9 mouse cellular contexts compared by ENCODE assay signal in genomic region chr19:36927800-36928361, GRCm38 (mm10). TPM values are rescaled to one million over a fixed set of nuclear protein-coding genes. Genes with fewer than 3 reads are reported as not detected.
DNase-seq lines count a peak whose midpoint lies in the region; ATAC-seq and TF ChIP-seq lines count a peak whose summit lies in the region.
"Had no signal": no experiment of that assay in that cellular context is flagged by ENCODE, and none has a peak within 500 bp of the region (broad histone marks: within the 10 kb centered on the region; RNA-seq: fewer than 3 reads in every experiment).

No protein-coding gene starts in this region.

- TF ChIP-seq CTCF in stomach, postnatal 0 days (IDR thresholded peaks at IDR 0.05; ENCODE audit: low read depth): no peak

- no peak for DNase-seq in heart, adult 9 months (ENCODE audit: low spot score in 2 of 2)
- no peak for DNase-seq in stomach, postnatal 0 days (ENCODE audit: low spot score)
- DNase-seq in ovary, postnatal 36 days (ENCODE audit: low spot score): no peak
- DNase-seq in urinary bladder, adult 18-20 months (ENCODE audit: low spot score in 2 of 2): no peak
- DNase-seq: kidney, adult 18-20 months had no signal

- WGBS in heart, embryonic 14.5 days: 83% methylated on average over 6 of the region's 6 CpGs
- 76% methylated on average over 6 of the region's 6 CpGs for WGBS in stomach, embryonic 14.5 days
- 70% methylated on average over 6 of the region's 6 CpGs for WGBS in stomach, postnatal 0 days
- WGBS in limb, embryonic 15.5 days: 59% methylated on average over 6 of the region's 6 CpGs
- WGBS in stomach, embryonic 16.5 days: 73% methylated on average over 6 of the region's 6 CpGs

- H3K4me3 ChIP-seq in heart, embryonic 14.5 days (ENCODE audit: control insufficient read depth in 1 of 2, insufficient read depth in 1 of 2, low read depth in 1 of 2, low read length in 2 of 2): no peak overlapping the region
- no peak overlapping the region; the same call in 1 of the 2 replicates for H3K4me3 ChIP-seq in stomach, embryonic 14.5 days (ENCODE audit: low read depth, low read length)
- H3K4me3 ChIP-seq in stomach, postnatal 0 days (ENCODE audit: low read depth, low read length): no peak overlapping the region
- peak overlapping the region; percentile 96 for H3K4me3 ChIP-seq in limb, embryonic 15.5 days
- peak overlapping the region; percentile 10; the same call in 1 of the 2 replicates for H3K4me3 ChIP-seq in stomach, embryonic 16.5 days (replicated peaks; ENCODE audit: low read length)

- TF ChIP-seq EP300 in stomach, postnatal 0 days (optimal IDR thresholded peaks at IDR 0.05): no peak

- H3K9ac ChIP-seq in heart, embryonic 14.5 days (ENCODE audit: low read length): no peak overlapping the region
- no peak overlapping the region for H3K9ac ChIP-seq in stomach, embryonic 14.5 days (replicated peaks; ENCODE audit: low read depth, low read length)
- H3K9ac ChIP-seq in stomach, postnatal 0 days (ENCODE audit: low read length): no peak overlapping the region
- no peak overlapping the region for H3K9ac ChIP-seq in limb, embryonic 15.5 days
- no peak overlapping the region for H3K9ac ChIP-seq in stomach, embryonic 16.5 days (ENCODE audit: low read length)

- H3K27me3 ChIP-seq in heart, embryonic 14.5 days (ENCODE audit: control insufficient read depth, insufficient read depth, low read length): no peaks in the 10 kb centered on the region
- no peaks in the 10 kb centered on the region for H3K27me3 ChIP-seq in stomach, embryonic 14.5 days (ENCODE audit: control insufficient read depth, insufficient read depth, low read length)
- H3K27me3 ChIP-seq in stomach, postnatal 0 days (ENCODE audit: control insufficient read depth, insufficient read depth, low read length): no peaks in the 10 kb centered on the region
- no peaks in the 10 kb centered on the region for H3K27me3 ChIP-seq in limb, embryonic 15.5 days
- no peaks in the 10 kb centered on the region for H3K27me3 ChIP-seq in stomach, embryonic 16.5 days (ENCODE audit: control insufficient read depth, insufficient read depth, low read length)

- H3K27ac ChIP-seq in heart, embryonic 14.5 days (replicated peaks in 1 of 2; ENCODE audit: control insufficient read depth in 1 of 2, insufficient read depth in 1 of 2, low read depth in 2 of 2, low read length in 2 of 2): no peak overlapping the region
- H3K27ac ChIP-seq in stomach, embryonic 14.5 days (ENCODE audit: low read length): no peak overlapping the region
- no peak overlapping the region for H3K27ac ChIP-seq in stomach, postnatal 0 days (replicated peaks)
- H3K27ac ChIP-seq in limb, embryonic 15.5 days: no peak overlapping the region
- no peak overlapping the region for H3K27ac ChIP-seq in stomach, embryonic 16.5 days (ENCODE audit: low read length)

- no peak for ATAC-seq in heart, embryonic 14.5 days (ENCODE audit: insufficient number of reproducible peaks, insufficient read depth, low FRiP score, low read depth)
- no peak for ATAC-seq in stomach, embryonic 14.5 days (ENCODE audit: insufficient number of reproducible peaks, insufficient read depth, low FRiP score, low read depth)
- ATAC-seq in stomach, postnatal 0 days (ENCODE audit: low FRiP score, low TSS enrichment): no peak
- ATAC-seq in limb, embryonic 15.5 days (ENCODE audit: insufficient number of reproducible peaks, low FRiP score, low TSS enrichment, low read depth): no peak
- ATAC-seq in stomach, embryonic 16.5 days (ENCODE audit: insufficient read depth, low FRiP score): no peak

- peaks cover 0 to 16% of the 10 kb centered on the region in 2 experiments; a peak in 2 of 4 replicates for H3K4me1 ChIP-seq in heart, embryonic 14.5 days (ENCODE audit: control insufficient read depth in 2 of 2, insufficient read depth in 2 of 2, low read length in 2 of 2)
- H3K4me1 ChIP-seq in stomach, embryonic 14.5 days (ENCODE audit: control insufficient read depth, insufficient read depth, low read length): peaks cover 7% of the 10 kb centered on the region; the same call in 1 of the 2 replicates
- no peaks in the 10 kb centered on the region; the same call in 1 of the 2 replicates for H3K4me1 ChIP-seq in stomach, postnatal 0 days (replicated peaks; ENCODE audit: control insufficient read depth, insufficient read depth)
- H3K4me1 ChIP-seq in limb, embryonic 15.5 days: peaks cover 10% of the 10 kb centered on the region
- H3K4me1 ChIP-seq in stomach, embryonic 16.5 days (ENCODE audit: control insufficient read depth, insufficient read depth, low read length): peaks cover 8% of the 10 kb centered on the region

- H3K36me3 ChIP-seq in heart, embryonic 14.5 days (ENCODE audit: control insufficient read depth, insufficient read depth, low read length): no peaks in the 10 kb centered on the region
- H3K36me3 ChIP-seq in stomach, embryonic 14.5 days (ENCODE audit: control insufficient read depth, insufficient read depth, low read length): no peaks in the 10 kb centered on the region
- no peaks in the 10 kb centered on the region for H3K36me3 ChIP-seq in stomach, postnatal 0 days (ENCODE audit: control insufficient read depth, insufficient read depth, low read length)
- no peaks in the 10 kb centered on the region for H3K36me3 ChIP-seq in limb, embryonic 15.5 days
- no peaks in the 10 kb centered on the region for H3K36me3 ChIP-seq in stomach, embryonic 16.5 days (ENCODE audit: control insufficient read depth, insufficient read depth, low read length)

- no peaks in the 10 kb centered on the region for H3K9me3 ChIP-seq in heart, embryonic 14.5 days (ENCODE audit: control insufficient read depth, low read length)
- H3K9me3 ChIP-seq in stomach, embryonic 14.5 days (ENCODE audit: control insufficient read depth, low read depth, low read length): no peaks in the 10 kb centered on the region
- no peaks in the 10 kb centered on the region for H3K9me3 ChIP-seq in stomach, postnatal 0 days (ENCODE audit: control insufficient read depth, low read length)
- H3K9me3 ChIP-seq in limb, embryonic 15.5 days: no peaks in the 10 kb centered on the region
- no peaks in the 10 kb centered on the region for H3K9me3 ChIP-seq in stomach, embryonic 16.5 days (replicated peaks; ENCODE audit: control insufficient read depth, low read length)

- H3K4me2 ChIP-seq in heart, embryonic 14.5 days (ENCODE audit: low read length): peak overlapping the region; percentile 79
- peak overlapping the region; percentile 61; the same call in 1 of the 2 replicates for H3K4me2 ChIP-seq in stomach, embryonic 14.5 days (replicated peaks; ENCODE audit: low read depth, low read length)
- H3K4me2 ChIP-seq in stomach, postnatal 0 days (replicated peaks; ENCODE audit: low read depth): no peak overlapping the region
- peak overlapping the region; percentile 84; the same call in 1 of the 2 replicates for H3K4me2 ChIP-seq in limb, embryonic 15.5 days
- peak overlapping the region; percentile 80 for H3K4me2 ChIP-seq in stomach, embryonic 16.5 days (ENCODE audit: low read depth, low read length)

RNA-seq across cellular contexts. Expression of gene Btaf1, which starts 2.0 kb away (rescaled TPM):
- polyA plus RNA-seq in heart, embryonic 14.5 days (2014; fragmentation: Nextera tagmentation; extraction: Ambion mirVana): 11.0 and 11.3 TPM in 2 replicates
- 15.8 and 16.8 TPM in 2 replicates for polyA plus RNA-seq in stomach, embryonic 14.5 days (2014; fragmentation: Nextera tagmentation; extraction: Ambion mirVana)
- polyA plus RNA-seq in stomach, postnatal 0 days (2015; fragmentation: Nextera tagmentation; extraction: Ambion mirVana): 2.8 and 3.1 TPM in 2 replicates
- 7.4 and 10.1 TPM in 2 replicates for polyA plus RNA-seq in limb, embryonic 15.5 days (2015; fragmentation: Nextera tagmentation; extraction: Ambion mirVana)
- 8.7 and 9.3 TPM in 2 replicates for polyA plus RNA-seq in stomach, embryonic 16.5 days (2015; fragmentation: Nextera tagmentation; extraction: Ambion mirVana)

RNA-seq across cellular contexts. Expression of gene Fgfbp3, which starts 8.5 kb away (rescaled TPM):
- polyA plus RNA-seq in heart, embryonic 14.5 days (2014; fragmentation: Nextera tagmentation; extraction: Ambion mirVana): 3.0 and 3.8 TPM in 2 replicates
- polyA plus RNA-seq in stomach, embryonic 14.5 days (2014; fragmentation: Nextera tagmentation; extraction: Ambion mirVana): 3.5 and 5.1 TPM in 2 replicates
- 4.4 and 5.1 TPM in 2 replicates for polyA plus RNA-seq in stomach, postnatal 0 days (2015; fragmentation: Nextera tagmentation; extraction: Ambion mirVana)
- 4.9 and 6.3 TPM in 2 replicates for polyA plus RNA-seq in limb, embryonic 15.5 days (2015; fragmentation: Nextera tagmentation; extraction: Ambion mirVana)
- polyA plus RNA-seq in stomach, embryonic 16.5 days (2015; fragmentation: Nextera tagmentation; extraction: Ambion mirVana): 3.1 TPM in 2 replicates

Comparison
In these comparisons a context has a peak if more than half of its experiments do, and no peak if none do; other contexts are left out.
1. H3K4me3 ChIP-seq: peak in limb, embryonic 15.5 days (single experiment) and stomach, embryonic 16.5 days (single experiment); none in heart, embryonic 14.5 days (0 of 2), stomach, embryonic 14.5 days (single experiment) and stomach, postnatal 0 days (single experiment).